In the genomic region with DNA sequence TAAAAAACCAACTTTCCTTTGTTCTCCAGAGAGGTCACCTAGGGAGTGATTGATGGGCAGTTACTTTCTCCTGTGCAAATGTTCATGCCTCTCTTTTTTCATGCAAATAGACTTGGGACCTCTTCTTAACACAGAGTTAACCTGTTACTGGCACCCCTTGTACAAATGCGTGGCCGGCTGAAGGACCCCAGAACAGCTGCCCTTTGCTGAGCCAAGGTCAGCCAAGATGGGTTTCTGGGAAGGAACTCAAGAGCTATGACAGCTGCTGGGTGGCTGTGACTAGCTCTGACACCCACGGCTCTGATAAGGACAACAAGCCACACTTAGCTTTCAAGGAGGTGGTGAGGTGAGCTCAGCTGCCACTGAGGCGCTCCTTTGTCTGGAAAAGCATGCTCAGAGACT, we compare ENCODE assay signal across 13 mouse cellular contexts.
DNase-seq lines count a peak whose midpoint lies in the region; ATAC-seq lines count a peak whose summit lies in the region.
"Had no signal": no experiment of that assay in that cellular context is flagged by ENCODE, and none has a peak within 500 bp of the region (broad histone marks: within the 10 kb centered on the region; RNA-seq: fewer than 3 reads in every experiment).

No protein-coding gene starts in this region.

- no peak overlapping the region for H3K4me3 ChIP-seq in forebrain, embryonic 13.5 days
- no peak overlapping the region for H3K4me3 ChIP-seq in midbrain, embryonic 15.5 days
- H3K4me3 ChIP-seq: liver, embryonic 15.5 days; megakaryocyte, embryonic 14.5 days had no signal

- intact Hi-C loops in heart, postnatal 10 days (cut with DNase I): no loop called here

- H3K9me3 ChIP-seq in forebrain, embryonic 13.5 days (replicated peaks): no peaks in the 10 kb centered on the region
- no peaks in the 10 kb centered on the region for H3K9me3 ChIP-seq in midbrain, embryonic 15.5 days
- H3K9me3 ChIP-seq: liver, embryonic 15.5 days; megakaryocyte, embryonic 14.5 days had no signal

- peaks cover 59% of the 10 kb centered on the region for H3K27me3 ChIP-seq in forebrain, embryonic 13.5 days
- no peaks in the 10 kb centered on the region for H3K27me3 ChIP-seq in midbrain, embryonic 15.5 days (replicated peaks)
- H3K27me3 ChIP-seq: megakaryocyte, embryonic 14.5 days had no signal

- peak; percentile 48; the same call in 1 of the 2 replicates for ATAC-seq in forebrain, embryonic 13.5 days
- no peak for ATAC-seq in midbrain, embryonic 15.5 days (replicated peaks)
- no peak for ATAC-seq in erythroblast, adult 5-6 weeks (replicated peaks; ENCODE audit: low FRiP score, poor library complexity, severe bottlenecking)

- H3K27ac ChIP-seq in forebrain, embryonic 13.5 days: no peak overlapping the region
- peak overlapping the region; percentile 40; the same call in 1 of the 2 replicates for H3K27ac ChIP-seq in midbrain, embryonic 15.5 days
- H3K27ac ChIP-seq: liver, embryonic 15.5 days had no signal

- H3K9ac ChIP-seq in forebrain, embryonic 13.5 days: no peak overlapping the region
- H3K9ac ChIP-seq in midbrain, embryonic 15.5 days: no peak overlapping the region
- H3K9ac ChIP-seq: liver, embryonic 15.5 days had no signal

- H3K36me3 ChIP-seq in forebrain, embryonic 13.5 days (ENCODE audit: poor library complexity, severe bottlenecking): no peaks in the 10 kb centered on the region
- no peaks in the 10 kb centered on the region for H3K36me3 ChIP-seq in midbrain, embryonic 15.5 days (replicated peaks)
- H3K36me3 ChIP-seq: liver, embryonic 15.5 days had no signal

- H3K4me1 ChIP-seq in forebrain, embryonic 13.5 days: peaks cover 56% of the 10 kb centered on the region
- H3K4me1 ChIP-seq in midbrain, embryonic 15.5 days: peaks cover 45% of the 10 kb centered on the region
- H3K4me1 ChIP-seq: liver, embryonic 15.5 days; megakaryocyte, embryonic 14.5 days had no signal

- peak; percentile 56 for DNase-seq in embryo, embryonic 10 days (ENCODE audit: low spot score)
- peak; percentile 45 to 54 for DNase-seq in heart, postnatal 10 days
- DNase-seq in right cerebral cortex, postnatal 10 days (ENCODE audit: low spot score in 2 of 2): no peak
- DNase-seq in gastrocnemius, postnatal 10 days: no peak
- no peak for DNase-seq in yolk sac, embryonic 10.5 days (ENCODE audit: low spot score)
- DNase-seq: adrenal gland, adult 2 months; cerebellum, adult 9-11 months; kidney, postnatal 10 days had no signal

- peak overlapping the region; percentile 29 for H3K4me2 ChIP-seq in forebrain, embryonic 13.5 days
- peak overlapping the region; percentile 2; the same call in 1 of the 2 replicates for H3K4me2 ChIP-seq in midbrain, embryonic 15.5 days
- H3K4me2 ChIP-seq: liver, embryonic 15.5 days had no signal

- WGBS in forebrain, embryonic 13.5 days: 13% methylated on average over 4 of the region's 4 CpGs
- WGBS in midbrain, embryonic 15.5 days: 19% methylated on average over 4 of the region's 4 CpGs

Comparison
In these comparisons a context has a peak if more than half of its experiments do, and no peak if none do; other contexts are left out.
1. DNase-seq: peak in embryo, embryonic 10 days (single experiment) and heart, postnatal 10 days (2 of 2); none in right cerebral cortex, postnatal 10 days (0 of 2), gastrocnemius, postnatal 10 days (single experiment) and yolk sac, embryonic 10.5 days (single experiment).